Mouse (Mus musculus) embryonic fibroblast, embryonic 13.5 days (primary cell): ENCODE results near the gene Kcnq1.

ENCODE experiments used
- CTCF ChIP-seq: IDR thresholded peaks from 2 replicates; pipeline ENCODE4 v1.5.1; 2011; ENCODE audit warnings: mild to moderate bottlenecking, control low read depth, low read length, moderate library complexity, borderline replicate concordance; ENCODE audit not compliant: insufficient read depth
- POLR2A ChIP-seq: IDR thresholded peaks from 2 replicates; pipeline ENCODE4 v1.6.1; 2011; ENCODE audit warnings: low read depth, mild to moderate bottlenecking, control low read depth, low read length, moderate library complexity

DNA sequence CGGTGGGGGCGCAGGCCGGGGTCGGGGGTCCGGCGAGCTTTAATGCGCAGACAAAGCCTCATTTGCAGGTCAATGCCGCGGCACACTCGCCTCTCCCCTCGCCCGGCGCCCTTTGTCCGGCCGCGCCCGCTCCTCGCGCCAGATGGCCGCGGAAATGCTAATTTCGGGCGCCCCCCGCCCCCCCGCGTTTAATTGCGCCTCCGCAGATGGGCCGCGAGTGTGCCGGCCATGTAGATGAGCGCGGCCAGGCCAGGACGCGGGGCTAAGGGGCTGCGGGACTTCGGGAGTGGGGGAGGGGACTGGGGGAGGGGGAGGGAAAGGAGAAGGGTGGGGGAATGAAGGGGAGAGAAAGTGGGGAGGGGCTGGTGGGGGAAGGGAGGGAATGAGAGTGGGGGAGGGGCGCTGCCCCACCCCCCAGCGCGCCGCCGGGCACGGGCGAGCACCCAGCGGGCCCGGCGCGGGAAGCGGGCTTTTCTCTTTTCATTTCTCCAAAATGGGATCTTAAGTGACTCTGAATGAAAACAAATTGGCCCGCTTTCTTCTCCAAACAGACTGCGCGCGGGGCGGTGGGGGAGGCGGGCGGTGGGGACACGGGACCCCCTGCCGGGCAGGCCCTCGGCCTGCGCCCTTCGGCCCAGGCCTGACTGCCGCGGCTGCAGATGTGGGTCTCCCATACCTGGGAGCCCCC lies 331.9 kb downstream of the Kcnq1 start:
- no peak for TF ChIP-seq CTCF
- no peak for TF ChIP-seq POLR2A
